Mouse (Mus musculus) erythroblast, embryonic 14.5 days (primary cell): Measurements from ENCODE around the gene Rpf1.

Experiments
- GATA1 ChIP-seq: IDR thresholded peaks from 2 replicates; pipeline ENCODE4 v1.6.1; 2012; ENCODE audit warnings: low read length, inconsistent platforms, mixed read lengths
- TAL1 ChIP-seq: IDR thresholded peaks from 3 replicates; pipeline ENCODE4 v1.6.1; 2012; ENCODE audit warnings: low read length, inconsistent platforms, mixed read lengths

GRCm38 (mm10) chr3:146498989-146499388 lies 22.2 kb downstream of the Rpf1 start:
- TF ChIP-seq GATA1: no peak
- no peak for TF ChIP-seq TAL1
